Mouse (Mus musculus) neural tube, embryonic 11.5 days (tissue): ENCODE measurements at regions not wholly inside any gene's neighbourhood (a gene's known extent, or its start where the extent isn't known, plus 50 kb on each side); places are given as distances from the start of the nearest gene placed in this dataset.

Experiments used
- ATAC-seq: fragments of 200-750 bp; cut with Nextera tagmentation; 2 replicates; pipeline ENCODE4 v1.8.0; 2017; ENCODE audit warnings: moderate number of reproducible peaks, mild to moderate bottlenecking, moderate TSS enrichment, moderate library complexity; ENCODE audit not compliant: insufficient read depth, low FRiP score, low TSS enrichment
- DNase-seq: peaks from one replicate; pipeline ENCODE4 v3.0.0-alpha.2; 2015; ENCODE audit warnings: low spot score
- H3K27ac ChIP-seq: fragments of 300-500 bp; sonication (generic); 2 replicates; pipeline ENCODE4 v1.5.1; 2014; ENCODE audit warnings: low read depth, mild to moderate bottlenecking, low read length
- H3K27me3 ChIP-seq: fragments of 300-500 bp; sonication (generic); 2 replicates; pipeline ENCODE4 v1.6.1; 2014; ENCODE audit warnings: mild to moderate bottlenecking, low read length, mixed read lengths; ENCODE audit not compliant: control insufficient read depth, insufficient read depth
- H3K36me3 ChIP-seq: fragments of 300-500 bp; sonication (generic); 2 replicates; pipeline ENCODE4 v1.6.1; 2014; ENCODE audit warnings: mild to moderate bottlenecking, low read length, moderate library complexity, mixed read lengths; ENCODE audit not compliant: control insufficient read depth, insufficient read depth
- H3K4me1 ChIP-seq: fragments of 300-500 bp; sonication (generic); 2 replicates; pipeline ENCODE4 v1.6.1; 2014; ENCODE audit warnings: low read length, mixed read lengths; ENCODE audit not compliant: control insufficient read depth, insufficient read depth
- H3K4me2 ChIP-seq: fragments of 300-500 bp; sonication (generic); 2 replicates; pipeline ENCODE4 v1.6.1; 2014; ENCODE audit warnings: low read depth, mild to moderate bottlenecking, moderate library complexity
- H3K4me3 ChIP-seq: fragments of 300-500 bp; sonication (generic); 2 replicates; pipeline ENCODE4 v1.5.1; 2014; ENCODE audit warnings: low read depth, low read length
- H3K9ac ChIP-seq: fragments of 300-500 bp; sonication (generic); 2 replicates; pipeline ENCODE4 v1.6.1; 2014; ENCODE audit warnings: mild to moderate bottlenecking, low read length
- H3K9me3 ChIP-seq: fragments of 300-500 bp; sonication (generic); 2 replicates; pipeline ENCODE4 v1.6.1; 2016; ENCODE audit warnings: low read length; ENCODE audit not compliant: control insufficient read depth
- WGBS: fragments of 180-500 bp; shearing (Covaris S2); extraction: QIAGEN DNeasy Blood & Tissue Kit; methylation state at CpG from one replicate; pipeline ENCODE4 v1.1.7; 2014; 5-methylcytosine and 5-hydroxymethylcytosine counted together

GRCm38 (mm10) chr13:107677091-107677470, 367.2 kb upstream of the Smim15 start:
- H3K9ac ChIP-seq, result no peak overlapping the region
- 69% methylated on average over 8 of the region's 8 CpGs for WGBS

DNA sequence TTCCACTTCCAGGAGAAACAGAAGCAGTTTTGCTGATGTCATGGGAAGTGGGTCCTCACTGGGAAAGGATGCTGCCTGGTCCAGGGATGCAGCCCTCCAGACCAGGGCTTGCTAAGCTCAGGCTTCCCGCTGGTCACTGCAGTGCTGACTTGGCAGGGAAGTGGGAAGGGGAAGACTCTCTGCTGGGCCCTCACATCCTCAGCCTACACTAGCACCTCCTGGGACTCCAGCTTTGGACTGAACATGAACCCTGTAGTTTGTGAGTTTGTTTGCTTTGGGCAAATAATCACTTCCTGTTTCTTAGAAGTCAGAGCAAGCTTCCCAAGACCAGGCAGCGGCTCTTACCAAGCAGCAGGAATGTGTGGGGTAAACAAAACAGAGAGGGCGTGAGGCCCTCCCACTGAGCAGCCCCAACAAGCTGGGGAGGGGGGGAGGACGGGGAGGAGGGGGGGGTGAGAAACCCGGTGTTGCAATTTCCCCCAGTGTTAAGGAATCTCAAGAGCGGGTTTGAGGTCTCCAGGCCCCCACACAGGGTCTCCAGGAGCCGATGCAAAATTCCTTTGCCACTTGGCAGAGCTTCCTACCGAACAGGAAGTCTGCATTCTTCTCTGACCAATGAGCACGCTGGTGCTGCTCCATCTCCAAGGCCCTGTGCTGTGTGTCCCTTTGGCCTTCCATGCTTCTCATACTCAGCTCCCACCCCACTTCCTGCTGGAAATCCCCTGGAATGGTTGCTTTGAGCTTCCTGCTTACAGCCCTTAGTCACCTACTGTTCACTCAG, 367.7 kb upstream of the Smim15 start:
- Histone ChIP-seq H3K9ac (no peak overlapping the region), H3K27ac (no peak overlapping the region), H3K9me3 (no peaks in the 10 kb centered on the region), H3K4me3 (no peak overlapping the region), H3K4me2 (no peak overlapping the region), H3K4me1 (no peaks in the 10 kb centered on the region), H3K36me3 (no peaks in the 10 kb centered on the region), H3K27me3 (no peaks in the 10 kb centered on the region)
- 12% methylated on average over 9 of the region's 9 CpGs for WGBS
- ATAC-seq, result no peak; the same call in none of the 2 replicates
- peak; percentile 39 for DNase-seq

More at GRCm38 (mm10) chr13:107677091-107677470, 367.2 kb upstream of the Smim15 start:
- Histone ChIP-seq H3K27ac (no peak overlapping the region), H3K36me3 (no peaks in the 10 kb centered on the region), H3K9me3 (no peaks in the 10 kb centered on the region), H3K4me2 (no peak overlapping the region), H3K27me3 (no peaks in the 10 kb centered on the region), H3K4me3 (no peak overlapping the region), H3K4me1 (no peaks in the 10 kb centered on the region)
- DNase-seq, result no peak
- ATAC-seq, result no peak

GRCm38 (mm10) chr13:107672166-107672565, 372.1 kb upstream of the Smim15 start:
- ATAC-seq, result no peak
- no peaks in the 10 kb centered on the region for H3K9me3 ChIP-seq
- no peak for DNase-seq
- no peak overlapping the region for H3K4me2 ChIP-seq
- no peak overlapping the region for H3K4me3 ChIP-seq
- no peak overlapping the region for H3K9ac ChIP-seq
- no peak overlapping the region for H3K27ac ChIP-seq
- no peaks in the 10 kb centered on the region for H3K27me3 ChIP-seq
- 76% methylated on average over 5 of the region's 5 CpGs for WGBS
- no peaks in the 10 kb centered on the region for H3K36me3 ChIP-seq
- 0 out of 2 replicates have a peak, but pooled peaks cover 2% of the 10 kb centered on the region for H3K4me1 ChIP-seq

- peak; percentile 46 for ATAC-seq
Observed at GRCm38 (mm10) chr13:107668509-107668908, 375.7 kb upstream of the Smim15 start.

DNA sequence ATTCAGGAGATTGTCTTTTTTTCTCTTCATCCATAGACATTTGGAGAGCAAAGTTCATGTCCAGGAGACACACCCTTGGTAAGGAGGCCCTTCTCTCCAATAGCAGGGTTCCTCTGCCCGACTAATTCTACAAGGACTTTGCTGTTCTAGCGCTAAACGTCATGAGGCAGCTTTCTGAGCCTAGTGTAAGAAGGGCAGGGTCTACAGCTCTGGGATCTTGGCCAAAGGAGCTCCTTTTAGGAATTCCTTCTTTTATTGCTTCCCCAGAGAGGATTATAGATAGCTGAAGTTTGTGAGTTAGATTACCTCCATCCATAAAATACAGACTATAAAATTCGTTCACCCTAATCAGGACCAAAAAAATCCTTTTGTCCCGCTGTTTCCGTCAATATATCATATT, 378.5 kb upstream of the Smim15 start:
- no peaks in the 10 kb centered on the region for H3K9me3 ChIP-seq
- peaks cover 12% of the 10 kb centered on the region for H3K4me1 ChIP-seq
- H3K4me2 ChIP-seq, result no peak overlapping the region
- ATAC-seq (no peak), DNase-seq (no peak)
- no peak overlapping the region for H3K27ac ChIP-seq
- 81% methylated on average over 6 of the region's 6 CpGs for WGBS
- H3K27me3 ChIP-seq, result no peaks in the 10 kb centered on the region
- no peaks in the 10 kb centered on the region for H3K36me3 ChIP-seq
- H3K4me3 ChIP-seq, result no peak overlapping the region
- no peak overlapping the region for H3K9ac ChIP-seq

More at GRCm38 (mm10) chr13:107668509-107668908, 375.7 kb upstream of the Smim15 start:
- no peaks in the 10 kb centered on the region for H3K9me3 ChIP-seq
- H3K9ac ChIP-seq, result no peak overlapping the region
- no peak overlapping the region for H3K4me2 ChIP-seq
- WGBS, result 32% methylated on average over 4 of the region's 5 CpGs
- H3K4me3 ChIP-seq, result no peak overlapping the region
- H3K27me3 ChIP-seq, result no peaks in the 10 kb centered on the region
- peaks cover 7% of the 10 kb centered on the region; the same call in 1 of the 2 replicates for H3K4me1 ChIP-seq
- DNase-seq, result peak; percentile 54
- no peaks in the 10 kb centered on the region for H3K36me3 ChIP-seq
- no peak overlapping the region for H3K27ac ChIP-seq

DNA sequence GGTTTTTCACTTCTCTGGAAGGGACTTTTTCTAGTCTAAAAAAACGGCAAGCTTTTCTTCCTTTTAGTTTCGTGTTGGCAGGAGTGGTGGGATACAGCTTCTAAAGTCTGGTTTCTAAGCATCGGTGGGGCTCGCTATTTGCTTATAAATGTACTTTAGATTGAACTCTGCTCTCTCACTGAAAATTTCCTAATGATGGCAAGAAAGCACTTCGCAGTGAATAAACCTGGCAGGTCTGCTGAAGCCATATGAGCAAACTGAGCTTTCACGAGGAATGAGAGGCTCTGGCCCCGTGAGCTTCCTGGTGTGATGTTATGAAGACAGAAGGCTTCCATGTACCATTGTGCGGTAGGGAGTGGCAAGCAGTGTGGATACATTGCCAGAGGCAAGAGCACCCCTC, 380.0 kb upstream of the Smim15 start:
- H3K4me1 ChIP-seq, result peaks cover 12% of the 10 kb centered on the region
- WGBS, result 60% methylated on average over 8 of the region's 8 CpGs
- no peak overlapping the region for H3K27ac ChIP-seq
- H3K9me3 ChIP-seq, result no peaks in the 10 kb centered on the region
- H3K4me3 ChIP-seq, result no peak overlapping the region
- no peaks in the 10 kb centered on the region for H3K36me3 ChIP-seq
- H3K27me3 ChIP-seq, result no peaks in the 10 kb centered on the region
- DNase-seq (no peak), ATAC-seq (no peak)
- no peak overlapping the region for H3K9ac ChIP-seq
- H3K4me2 ChIP-seq, result no peak overlapping the region

- no peak overlapping the region for H3K27ac ChIP-seq
- H3K9me3 ChIP-seq, result no peaks in the 10 kb centered on the region
- H3K4me1 ChIP-seq, result peaks cover 10% of the 10 kb centered on the region
- no peaks in the 10 kb centered on the region for H3K36me3 ChIP-seq
- H3K9ac ChIP-seq, result no peak overlapping the region
- ATAC-seq (peak; percentile 54), DNase-seq (peak; percentile 56)
- H3K4me3 ChIP-seq, result no peak overlapping the region
- 15% methylated on average over 12 of the region's 12 CpGs for WGBS
- no peaks in the 10 kb centered on the region for H3K27me3 ChIP-seq
- 0 out of 2 replicates have a peak overlapping the region, but pooled peaks have one; percentile 13 for H3K4me2 ChIP-seq
Observed at GRCm38 (mm10) chr13:107663745-107664144, 380.5 kb upstream of the Smim15 start.

GRCm38 (mm10) chr13:107661414-107661813, 382.8 kb upstream of the Smim15 start:
- 13% methylated on average over 5 of the region's 5 CpGs for WGBS
- H3K9me3 ChIP-seq, result no peaks in the 10 kb centered on the region
- DNase-seq, result no peak

More at GRCm38 (mm10) chr13:107661414-107661813, 382.8 kb upstream of the Smim15 start:
- H3K4me2 ChIP-seq, result no peak overlapping the region
- no peak overlapping the region for H3K4me3 ChIP-seq
- H3K27ac ChIP-seq, result no peak overlapping the region
- peaks cover 10% of the 10 kb centered on the region for H3K4me1 ChIP-seq
- H3K27me3 ChIP-seq, result no peaks in the 10 kb centered on the region
- no peaks in the 10 kb centered on the region for H3K36me3 ChIP-seq
- peak; percentile 50; the same call in 1 of the 2 replicates for ATAC-seq
- H3K9ac ChIP-seq, result no peak overlapping the region
